Mouse (Mus musculus): Measurements from ENCODE around the gene Enpep. TPM values are rescaled to one million over a fixed set of nuclear protein-coding genes. Genes with fewer than 3 reads are reported as not detected.

Gene Enpep
- polyA plus RNA-seq, 1 experiment from 2014 or later: 15.5 TPM

DNA sequence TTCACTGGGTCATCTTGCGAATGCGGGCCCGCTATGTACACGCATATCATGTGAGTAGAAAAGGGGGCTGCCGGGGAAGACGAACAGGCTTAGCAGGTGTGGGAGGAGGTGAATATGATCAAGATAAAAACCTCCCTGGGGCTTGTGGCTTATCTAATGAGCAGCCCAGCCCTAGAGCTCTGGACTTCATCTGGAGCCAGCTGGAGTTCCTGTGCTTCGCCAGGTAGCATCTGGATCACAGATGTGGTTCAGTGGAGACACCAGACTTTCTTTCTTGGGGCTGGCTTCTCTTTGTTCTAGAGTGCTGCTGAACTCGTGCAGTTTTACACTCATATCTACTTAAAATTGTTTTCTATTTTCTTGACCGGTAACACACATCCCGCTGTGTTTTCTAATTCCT, 14.8 kb upstream of the Enpep start:
- no peak overlapping the region for H3K9ac ChIP-seq
- no peak for ATAC-seq (ENCODE audit: insufficient number of reproducible peaks, low FRiP score)
- 75% methylated on average over 10 of the region's 10 CpGs for WGBS
- H3K9me3 ChIP-seq (replicated peaks): no peaks in the 10 kb centered on the region
- H3K27ac ChIP-seq (ENCODE audit: poor library complexity, severe bottlenecking): no peak overlapping the region
- 0 out of 2 replicates have a peak, but pooled peaks cover 5% of the 10 kb centered on the region for H3K4me1 ChIP-seq (replicated peaks)
- H3K27me3 ChIP-seq (replicated peaks): no peaks in the 10 kb centered on the region
- H3K4me2 ChIP-seq: no peak overlapping the region
- no peak overlapping the region for H3K4me3 ChIP-seq
- no peaks in the 10 kb centered on the region for H3K36me3 ChIP-seq

- H3K4me3 ChIP-seq: no peak overlapping the region
- H3K27ac ChIP-seq (ENCODE audit: poor library complexity, severe bottlenecking): no peak overlapping the region
- no peak overlapping the region for H3K4me2 ChIP-seq
- H3K9ac ChIP-seq: no peak overlapping the region
- no peak for ATAC-seq (ENCODE audit: insufficient number of reproducible peaks, low FRiP score)
- H3K4me1 ChIP-seq (replicated peaks): peaks cover 3% of the 10 kb centered on the region
- no peaks in the 10 kb centered on the region for H3K27me3 ChIP-seq (replicated peaks)
- WGBS: 85% methylated on average over 1 of the region's 1 CpGs
- H3K36me3 ChIP-seq: no peaks in the 10 kb centered on the region
- 0 out of 2 replicates have a peak, but pooled peaks cover 4% of the 10 kb centered on the region for H3K9me3 ChIP-seq (replicated peaks)
These were observed 10.2 kb upstream of the Enpep start for GRCm38 (mm10) chr3:129342767-129343166.

GRCm38 (mm10) chr3:129341066-129341465, 8.5 kb upstream of the Enpep start:
- H3K27me3 ChIP-seq (replicated peaks): no peaks in the 10 kb centered on the region
- ATAC-seq (ENCODE audit: insufficient number of reproducible peaks, low FRiP score): no peak
- no peak overlapping the region for H3K9ac ChIP-seq
- H3K9me3 ChIP-seq (replicated peaks): 0 out of 2 replicates have a peak, but pooled peaks cover 4% of the 10 kb centered on the region
- H3K4me3 ChIP-seq: no peak overlapping the region
- peaks cover 3% of the 10 kb centered on the region for H3K4me1 ChIP-seq (replicated peaks)
- H3K4me2 ChIP-seq: no peak overlapping the region
- no peaks in the 10 kb centered on the region for H3K36me3 ChIP-seq
- H3K27ac ChIP-seq (ENCODE audit: poor library complexity, severe bottlenecking): no peak overlapping the region

GRCm38 (mm10) chr3:129338296-129339091, 6.0 kb upstream of the Enpep start:
- Histone ChIP-seq H3K4me1 (replicated peaks) (peaks cover 10% of the 10 kb centered on the region), H3K4me3 (no peak overlapping the region), H3K27ac (ENCODE audit: poor library complexity, severe bottlenecking) (no peak overlapping the region), H3K36me3 (no peaks in the 10 kb centered on the region), H3K9me3 (replicated peaks) (0 out of 2 replicates have a peak, but pooled peaks cover 4% of the 10 kb centered on the region), H3K27me3 (replicated peaks) (no peaks in the 10 kb centered on the region), H3K4me2 (peak overlapping the region; percentile 49), H3K9ac (no peak overlapping the region)
- no peak for ATAC-seq (ENCODE audit: insufficient number of reproducible peaks, low FRiP score)
- WGBS: 24% methylated on average over 14 of the region's 14 CpGs

DNA sequence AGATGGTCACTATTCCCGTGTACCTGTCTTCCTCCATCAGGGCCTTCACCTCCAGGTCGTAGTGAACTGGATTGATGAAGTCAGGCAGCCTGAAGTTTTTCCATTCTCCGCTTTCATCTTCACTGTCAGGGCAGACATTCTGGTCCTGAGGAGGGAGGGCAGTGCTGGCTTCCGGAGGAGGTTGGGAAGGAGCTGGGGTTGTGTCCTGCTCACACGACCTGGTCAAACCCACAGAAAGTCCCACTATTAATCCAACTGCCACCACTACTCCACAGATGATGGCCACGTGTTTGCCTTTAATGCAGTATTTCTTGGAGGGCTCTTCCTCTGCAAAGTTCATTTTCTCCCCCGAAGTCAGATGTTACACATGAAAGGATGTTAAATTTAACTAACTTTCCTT, 378 bp downstream of the Enpep start:
- peak overlapping the region; percentile 56 for H3K9ac ChIP-seq
- 40% methylated on average over 7 of the region's 7 CpGs for WGBS
- peaks cover 23% of the 10 kb centered on the region for H3K4me1 ChIP-seq (replicated peaks)
- H3K36me3 ChIP-seq: no peaks in the 10 kb centered on the region
- H3K27me3 ChIP-seq (replicated peaks): no peaks in the 10 kb centered on the region
- peak overlapping the region; percentile 66 for H3K4me2 ChIP-seq
- 0 out of 2 replicates have a peak overlapping the region, but pooled peaks have one; percentile 27 for H3K27ac ChIP-seq (ENCODE audit: poor library complexity, severe bottlenecking)
- no peaks in the 10 kb centered on the region for H3K9me3 ChIP-seq (replicated peaks)
- no peak for ATAC-seq (ENCODE audit: insufficient number of reproducible peaks, low FRiP score)
- peak overlapping the region; percentile 41 for H3K4me3 ChIP-seq

DNA sequence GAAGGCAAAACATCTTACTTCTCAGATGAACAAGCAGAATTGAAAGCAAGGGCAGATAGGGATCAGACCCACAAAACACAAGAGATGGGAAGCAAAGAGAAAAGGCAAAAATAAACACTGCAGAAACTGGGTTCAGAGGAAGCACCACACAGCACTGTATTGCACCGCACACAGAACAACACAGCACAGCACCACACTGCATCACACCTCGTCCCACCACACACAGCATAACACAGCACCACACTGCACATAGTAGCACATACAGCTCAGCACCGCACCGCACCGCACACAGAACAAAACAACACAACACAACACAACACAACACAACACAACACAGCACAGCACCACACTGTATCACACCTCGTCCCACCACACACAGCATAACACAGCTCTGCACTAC, 1.1 kb downstream of the Enpep start:
- H3K4me2 ChIP-seq: peak overlapping the region; percentile 66
- WGBS: 90% methylated on average over 6 of the region's 6 CpGs
- H3K9ac ChIP-seq: peak overlapping the region; percentile 56; the same call in 1 of the 2 replicates
- H3K4me3 ChIP-seq: peak overlapping the region; percentile 41
- H3K9me3 ChIP-seq (replicated peaks): no peaks in the 10 kb centered on the region
- no peak overlapping the region for H3K27ac ChIP-seq (ENCODE audit: poor library complexity, severe bottlenecking)
- no peak for ATAC-seq (ENCODE audit: insufficient number of reproducible peaks, low FRiP score)
- peaks cover 23% of the 10 kb centered on the region for H3K4me1 ChIP-seq (replicated peaks)
- H3K36me3 ChIP-seq: no peaks in the 10 kb centered on the region
- H3K27me3 ChIP-seq (replicated peaks): no peaks in the 10 kb centered on the region

DNA sequence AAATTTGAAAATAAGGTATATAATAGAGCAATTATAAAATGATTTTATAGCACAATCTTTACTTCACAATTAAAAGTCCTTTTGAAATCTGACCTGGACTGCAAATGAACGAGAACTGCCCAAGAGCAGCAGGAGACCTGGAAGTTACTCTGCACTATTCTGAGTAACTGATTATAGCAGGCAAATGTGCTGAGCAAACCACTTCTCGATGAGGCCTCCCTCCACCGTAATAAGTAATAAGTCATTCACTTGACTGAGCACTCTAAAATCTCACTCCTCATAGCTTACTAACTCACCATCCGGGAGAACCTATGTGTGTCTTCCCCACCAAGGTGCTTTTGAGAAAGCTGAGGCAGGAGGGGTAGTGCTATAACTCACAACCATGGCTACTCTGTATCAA, 4.5 kb downstream of the Enpep start:
- no peaks in the 10 kb centered on the region for H3K27me3 ChIP-seq (replicated peaks)
- H3K4me1 ChIP-seq (replicated peaks): peaks cover 13% of the 10 kb centered on the region
- H3K4me3 ChIP-seq: no peak overlapping the region
- H3K4me2 ChIP-seq: no peak overlapping the region
- H3K36me3 ChIP-seq: no peaks in the 10 kb centered on the region
- no peak overlapping the region for H3K9ac ChIP-seq
- H3K9me3 ChIP-seq (replicated peaks): no peaks in the 10 kb centered on the region
- no peak for ATAC-seq (ENCODE audit: insufficient number of reproducible peaks, low FRiP score)
- no peak overlapping the region for H3K27ac ChIP-seq (ENCODE audit: poor library complexity, severe bottlenecking)
- 69% methylated on average over 4 of the region's 4 CpGs for WGBS

DNA sequence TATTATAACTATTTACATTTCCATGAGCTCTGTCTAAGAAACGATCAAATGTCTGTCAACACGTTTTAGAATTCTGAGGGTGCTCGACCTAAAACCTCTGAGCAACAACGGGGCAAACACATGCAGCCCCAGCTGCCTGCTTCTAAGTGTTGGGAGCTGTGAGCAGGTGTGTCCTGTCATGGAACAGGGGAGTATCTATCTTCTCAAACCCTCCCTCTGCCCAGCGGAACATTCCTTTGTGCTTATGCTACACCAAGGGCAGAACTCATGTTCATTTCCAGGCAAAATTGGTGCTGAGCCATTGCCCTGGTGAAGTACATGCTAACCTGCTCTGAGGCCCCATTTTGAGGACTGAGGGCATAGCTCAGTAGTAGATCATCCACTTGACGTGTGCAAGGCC, 10.9 kb downstream of the Enpep start:
- Histone ChIP-seq H3K36me3 (no peaks in the 10 kb centered on the region), H3K9me3 (replicated peaks) (no peaks in the 10 kb centered on the region), H3K9ac (no peak overlapping the region), H3K4me1 (replicated peaks) (no peaks in the 10 kb centered on the region), H3K27me3 (replicated peaks) (no peaks in the 10 kb centered on the region), H3K27ac (ENCODE audit: poor library complexity, severe bottlenecking) (no peak overlapping the region), H3K4me3 (no peak overlapping the region), H3K4me2 (no peak overlapping the region)
- 63% methylated on average over 6 of the region's 6 CpGs for WGBS
- no peak for ATAC-seq (ENCODE audit: insufficient number of reproducible peaks, low FRiP score)

GRCm38 (mm10) chr3:129317032-129317729, 15.3 kb downstream of the Enpep start:
- 73% methylated on average over 17 of the region's 17 CpGs for WGBS
- no peak overlapping the region for H3K27ac ChIP-seq (ENCODE audit: poor library complexity, severe bottlenecking)
- no peaks in the 10 kb centered on the region; the same call in 1 of the 2 replicates for H3K9me3 ChIP-seq (replicated peaks)
- no peaks in the 10 kb centered on the region for H3K36me3 ChIP-seq
- H3K4me2 ChIP-seq: no peak overlapping the region
- no peak for ATAC-seq (ENCODE audit: insufficient number of reproducible peaks, low FRiP score)
- no peaks in the 10 kb centered on the region for H3K4me1 ChIP-seq (replicated peaks)
- no peak overlapping the region for H3K9ac ChIP-seq
- no peaks in the 10 kb centered on the region for H3K27me3 ChIP-seq (replicated peaks)
- no peak overlapping the region for H3K4me3 ChIP-seq

- ATAC-seq (ENCODE audit: insufficient number of reproducible peaks, low FRiP score): no peak
- Histone ChIP-seq H3K27me3 (replicated peaks) (no peaks in the 10 kb centered on the region), H3K27ac (ENCODE audit: poor library complexity, severe bottlenecking) (no peak overlapping the region), H3K4me3 (no peak overlapping the region), H3K4me2 (no peak overlapping the region), H3K9ac (no peak overlapping the region), H3K36me3 (no peaks in the 10 kb centered on the region), H3K4me1 (replicated peaks) (no peaks in the 10 kb centered on the region), H3K9me3 (replicated peaks) (no peaks in the 10 kb centered on the region; the same call in 1 of the 2 replicates)
- 80% methylated on average over 7 of the region's 7 CpGs for WGBS
These were observed 18.7 kb downstream of the Enpep start for GRCm38 (mm10) chr3:129313671-129314415.

DNA sequence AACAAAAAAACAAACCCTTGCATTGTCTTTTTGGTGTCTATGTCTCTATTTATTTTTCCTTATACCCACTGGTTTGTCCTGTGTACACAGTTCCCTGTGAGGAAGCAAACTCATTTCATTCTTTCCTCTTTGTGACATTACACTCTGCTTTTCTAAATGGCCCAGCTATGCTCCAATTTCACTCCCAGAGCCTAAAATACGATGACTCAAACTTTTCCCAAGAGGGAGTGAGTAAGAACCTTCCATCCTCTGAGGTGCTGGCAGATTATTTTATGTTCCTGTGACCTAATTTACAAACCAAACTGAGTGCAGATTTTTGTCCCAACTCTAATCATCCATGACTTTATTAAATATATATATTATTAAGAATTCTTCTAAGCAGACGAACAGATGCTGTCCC, 19.3 kb downstream of the Enpep start:
- WGBS: 73% methylated on average over 2 of the region's 2 CpGs
- no peak for ATAC-seq (ENCODE audit: insufficient number of reproducible peaks, low FRiP score)
- Histone ChIP-seq H3K36me3 (no peaks in the 10 kb centered on the region), H3K9ac (no peak overlapping the region), H3K4me1 (replicated peaks) (no peaks in the 10 kb centered on the region), H3K4me2 (no peak overlapping the region), H3K27me3 (replicated peaks) (no peaks in the 10 kb centered on the region), H3K27ac (ENCODE audit: poor library complexity, severe bottlenecking) (no peak overlapping the region), H3K9me3 (replicated peaks) (no peaks in the 10 kb centered on the region; the same call in 1 of the 2 replicates), H3K4me3 (no peak overlapping the region)
